In genomic region chr11:68475676-68476075, GRCm38 (mm10) we compare ENCODE assay signal across 11 mouse cellular contexts.
"Had no signal": no experiment of that assay in that cellular context is flagged by ENCODE, and none has a peak within 500 bp of the region (broad histone marks: within the 10 kb centered on the region; RNA-seq: fewer than 3 reads in every experiment).

No protein-coding gene starts in this region.

- DNase-seq: kidney, adult 8-10 months; kidney, postnatal 36 days; left cerebral cortex, postnatal 4 days; thymus, adult 18-20 months; thymus, postnatal 14 days had no signal

- ATAC-seq: intestine, postnatal 0 days; midbrain, embryonic 13.5 days had no signal

- H3K4me3 ChIP-seq: layer of hippocampus, adult 2 months; liver, embryonic 15.5 days; lung, embryonic 15.5 days; midbrain, embryonic 13.5 days had no signal

- H3K4me1 ChIP-seq: midbrain, embryonic 13.5 days had no signal

- H3K27ac ChIP-seq: liver, embryonic 15.5 days; lung, embryonic 15.5 days; midbrain, embryonic 13.5 days had no signal

- H3K9me3 ChIP-seq: liver, embryonic 15.5 days; lung, embryonic 15.5 days; midbrain, embryonic 13.5 days had no signal

- H3K4me2 ChIP-seq: liver, embryonic 11.5 days; liver, embryonic 15.5 days; lung, embryonic 15.5 days; midbrain, embryonic 13.5 days had no signal

- H3K36me3 ChIP-seq: liver, embryonic 15.5 days; lung, embryonic 15.5 days; midbrain, embryonic 13.5 days had no signal

- H3K9ac ChIP-seq: liver, embryonic 15.5 days; lung, embryonic 15.5 days; midbrain, embryonic 13.5 days had no signal

- H3K27me3 ChIP-seq: liver, embryonic 15.5 days; lung, embryonic 15.5 days; midbrain, embryonic 13.5 days had no signal
